Mouse (Mus musculus): ENCODE measurements around the gene Pcbp4.
"Not testable (repeated sequence)": the region's sequence is repeated elsewhere in the genome, so short reads cannot be mapped to it uniquely, and the experiment has no call there.

The Pcbp4 gene

GRCm38 (mm10) chr9:106480541-106480940, 27.4 kb downstream of the Pcbp4 start:
- no peak for DNase-seq (ENCODE audit: inconsistent ontology term)

DNA sequence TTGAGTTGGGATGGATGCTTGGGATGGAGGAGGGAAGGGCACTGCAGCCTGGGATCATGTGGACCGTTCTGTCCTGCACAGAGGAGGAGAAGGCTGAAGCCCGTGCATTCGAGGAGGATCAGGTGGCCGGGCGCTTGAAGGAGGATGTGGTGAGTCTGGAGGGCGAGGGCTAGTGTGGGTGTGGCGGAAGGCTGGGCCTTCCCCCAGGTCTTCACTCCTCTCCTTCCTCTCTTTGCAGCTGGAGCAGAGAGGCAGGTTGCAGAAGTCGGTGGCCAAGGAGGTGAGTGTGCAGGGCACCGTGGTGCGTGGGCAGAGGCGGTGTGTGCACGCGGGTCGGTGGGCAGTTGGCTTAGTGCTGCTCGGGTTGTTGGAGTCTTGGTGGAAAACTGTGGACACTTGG, 28.0 kb downstream of the Pcbp4 start:
- no peak for DNase-seq (ENCODE audit: inconsistent ontology term)

DNA sequence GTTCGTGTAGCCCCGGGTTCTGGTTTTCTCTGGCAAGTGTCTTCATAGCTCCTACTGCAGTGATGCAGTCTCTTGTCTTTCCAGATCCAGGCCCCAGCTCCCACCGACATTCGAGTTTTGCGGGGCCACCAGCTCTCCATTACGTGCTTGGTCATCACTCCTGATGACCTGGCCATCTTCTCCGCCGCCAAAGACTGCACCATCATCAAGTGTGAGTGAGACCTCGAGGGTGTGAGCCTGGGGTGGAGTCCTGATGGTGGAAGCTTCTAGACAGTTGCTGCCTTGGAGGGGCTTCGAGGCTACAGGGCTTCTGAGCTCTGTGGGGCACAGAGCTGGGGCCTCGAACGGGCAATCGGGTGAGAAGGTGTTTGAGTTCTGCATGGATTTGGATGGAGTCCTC, 28.6 kb downstream of the Pcbp4 start:
- no peak for DNase-seq (ENCODE audit: inconsistent ontology term)

- no peak for DNase-seq (ENCODE audit: inconsistent ontology term)
Measured at GRCm38 (mm10) chr9:106482578-106483115, 29.6 kb downstream of the Pcbp4 start.

- no peak for DNase-seq (ENCODE audit: inconsistent ontology term)
Measured at GRCm38 (mm10) chr9:106483136-106483535, 30.0 kb downstream of the Pcbp4 start.

DNA sequence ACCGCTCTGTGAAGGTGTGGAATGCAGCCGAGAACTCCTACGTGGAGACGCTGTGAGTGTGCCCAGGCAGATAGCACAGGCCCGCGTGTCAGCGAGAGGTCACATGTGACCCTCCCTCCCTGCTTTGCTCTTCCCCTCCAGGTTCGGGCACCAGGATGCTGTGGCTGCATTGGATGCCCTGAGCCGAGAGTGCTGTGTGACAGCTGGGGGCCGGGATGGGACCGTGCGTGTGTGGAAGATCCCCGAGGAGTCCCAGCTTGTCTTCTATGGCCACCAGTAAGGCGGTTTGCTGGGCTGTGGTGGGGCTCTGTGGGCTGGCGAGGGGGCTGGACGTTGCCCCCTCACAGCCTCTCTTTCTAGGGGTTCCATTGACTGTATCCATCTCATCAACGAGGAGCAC, 30.5 kb downstream of the Pcbp4 start:
- no peak for DNase-seq (ENCODE audit: inconsistent ontology term)

GRCm38 (mm10) chr9:106485076-106485475, 32.0 kb downstream of the Pcbp4 start:
- no peak for DNase-seq (ENCODE audit: inconsistent ontology term)

DNA sequence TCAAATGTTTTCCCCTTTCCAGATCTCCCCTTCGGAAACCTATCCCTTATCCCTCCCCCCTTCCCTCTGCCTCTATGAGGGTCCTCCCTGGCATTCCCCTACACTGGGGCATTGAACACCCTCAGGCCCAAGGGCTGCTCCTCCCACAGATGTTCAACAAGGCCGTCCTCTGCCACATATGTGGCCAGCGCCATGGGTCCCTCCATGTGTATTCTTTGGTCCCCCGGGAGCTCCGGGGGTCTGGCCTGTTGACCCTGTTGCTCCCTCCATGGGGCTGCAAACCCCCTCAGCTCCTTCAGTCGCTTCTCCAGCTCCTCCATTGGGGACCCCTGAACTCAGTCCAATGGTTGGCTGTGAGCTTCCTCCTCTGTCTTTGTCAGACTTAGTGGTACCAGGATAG, 34.5 kb downstream of the Pcbp4 start:
- DNase-seq (ENCODE audit: inconsistent ontology term) = not testable (repeated sequence)

DNA sequence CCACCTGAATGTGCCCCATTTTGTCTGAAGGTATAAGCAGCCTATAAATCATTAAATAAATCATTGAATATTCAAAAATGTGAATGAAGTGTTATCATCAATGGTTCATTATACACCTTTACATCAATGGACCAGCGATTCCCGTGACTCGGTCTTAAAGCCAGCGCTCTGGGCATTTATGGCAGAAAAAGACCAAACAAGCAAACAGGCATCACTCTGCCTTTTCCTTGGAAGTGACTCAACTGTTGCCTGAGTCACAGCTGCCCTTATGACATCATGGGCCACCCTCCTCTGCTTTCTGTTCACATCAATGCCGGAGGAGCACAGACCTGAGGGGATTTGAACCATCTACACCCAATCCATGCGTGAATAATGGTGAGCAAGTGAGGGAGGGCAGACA, 46.6 kb downstream of the Pcbp4 start, which contains the start of gene Iqcf1:
Gene Iqcf1, plus strand, starts transcription at position 301 of the 400 bp plus-strand sequence.
- no peak for DNase-seq (ENCODE audit: inconsistent ontology term)

GRCm38 (mm10) chr9:106501846-106502245, 48.8 kb downstream of the Pcbp4 start:
- DNase-seq (ENCODE audit: inconsistent ontology term) = no peak

DNA sequence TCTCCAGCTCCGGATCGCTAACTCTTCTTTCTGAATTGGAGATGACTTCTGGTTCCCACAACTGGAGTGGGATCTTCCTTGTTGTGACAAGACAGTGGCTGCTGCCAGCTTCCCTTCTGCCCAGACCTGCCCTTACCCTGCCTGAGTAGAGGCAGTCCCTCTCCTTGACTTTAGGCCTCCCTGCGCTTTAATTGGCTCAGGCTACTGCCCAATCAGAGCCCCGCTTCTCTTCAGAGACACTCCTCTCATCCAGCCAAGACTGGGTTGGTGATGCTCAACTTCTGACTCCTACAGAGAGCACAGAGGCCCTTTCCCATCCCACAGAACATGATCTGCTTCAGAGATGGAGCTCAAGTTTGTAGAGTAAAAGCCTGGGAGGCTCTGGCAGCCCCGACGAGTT, 51.2 kb downstream of the Pcbp4 start:
- DNase-seq (ENCODE audit: inconsistent ontology term) = no peak

DNA sequence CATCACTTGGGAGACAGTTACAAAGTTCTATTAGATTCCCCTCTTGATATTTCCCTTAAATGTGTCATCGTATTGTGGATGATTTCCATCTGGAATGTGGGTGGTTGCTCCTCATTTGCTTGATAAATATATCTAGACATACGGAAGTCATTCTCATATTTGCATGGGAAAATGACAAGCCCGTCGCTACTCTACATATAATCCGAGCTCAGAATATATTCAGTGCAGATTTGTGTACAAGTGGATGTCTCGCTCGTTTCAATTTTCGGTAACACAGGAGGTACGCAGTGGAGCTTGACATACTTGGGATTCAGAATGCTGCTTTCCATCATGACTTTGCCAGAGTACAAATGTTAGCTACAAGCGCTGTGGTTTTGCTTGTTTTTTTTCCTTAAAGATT, 56.3 kb downstream of the Pcbp4 start:
- DNase-seq (ENCODE audit: inconsistent ontology term) = no peak

DNA sequence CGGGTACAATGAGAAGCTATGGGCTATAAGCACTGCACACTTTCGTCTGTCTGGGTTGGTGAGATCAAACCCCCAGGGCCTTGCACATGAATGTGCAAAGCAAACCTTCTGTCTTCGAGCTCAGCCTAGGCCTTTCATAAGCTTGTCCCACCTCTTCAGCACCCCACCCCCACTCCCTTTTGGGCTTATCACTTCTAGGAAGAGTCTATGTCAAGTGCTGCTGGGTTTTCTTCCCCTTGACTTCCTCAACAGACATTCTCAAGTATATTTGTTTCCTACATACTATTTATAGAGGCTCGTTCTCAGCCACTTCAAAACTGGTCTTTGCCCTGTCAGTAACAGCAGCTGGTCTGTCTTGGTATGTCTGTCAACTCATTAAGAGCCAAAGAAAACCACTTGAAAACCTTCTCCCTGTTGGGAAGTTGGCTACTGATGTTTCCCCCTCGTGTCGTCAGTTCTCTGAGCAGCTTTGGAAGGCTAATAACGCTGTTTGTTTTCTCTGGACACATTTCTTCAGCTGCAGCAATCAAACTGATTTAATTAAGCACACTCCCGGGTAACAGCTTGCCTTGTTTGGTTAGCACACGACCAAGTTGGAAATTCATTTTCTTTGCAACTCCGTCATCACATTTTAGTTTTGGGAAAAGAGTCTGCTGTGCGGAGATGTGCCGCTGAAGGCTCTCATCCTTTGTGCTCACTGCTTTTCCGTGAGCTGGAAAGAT, 59.8 kb downstream of the Pcbp4 start:
- no peak for DNase-seq (ENCODE audit: inconsistent ontology term)

GRCm38 (mm10) chr9:106513566-106513965, 60.5 kb downstream of the Pcbp4 start:
- no peak for DNase-seq (ENCODE audit: inconsistent ontology term)
